Mouse (Mus musculus): Measurements from ENCODE around the gene Pcbp4. TPM values are rescaled to one million over a fixed set of nuclear protein-coding genes. Genes with fewer than 3 reads are reported as not detected.

The Pcbp4 gene
- 0.21 and 0.90 TPM in 2 replicates for polyA plus RNA-seq (2012)

- H3K36me3 ChIP-seq (ENCODE audit: control insufficient read depth), result no peaks in the 10 kb centered on the region
- H3K9me3 ChIP-seq (ENCODE audit: control insufficient read depth, low read length), result no peaks in the 10 kb centered on the region
- H3K4me3 ChIP-seq (replicated peaks), result peak within 1 kb of the TSS; percentile 62
- H3K27me3 ChIP-seq (ENCODE audit: control insufficient read depth), result peaks cover 51% of the 10 kb centered on the region
- TF ChIP-seq GATA1 (IDR thresholded peaks at IDR 0.05; ENCODE audit: low read length), result no peak
- no peak for TF ChIP-seq TAL1 (IDR thresholded peaks at IDR 0.05; ENCODE audit: low read length)
- H3K4me1 ChIP-seq (ENCODE audit: control insufficient read depth), result peaks cover 29% of the 10 kb centered on the region
Measured at GRCm38 (mm10) chr9:106453271-106454070, at the start of gene Pcbp4. Gene Pcbp4, plus strand, starts transcription at chr9:106453291.

GRCm38 (mm10) chr9:106405275-106405674, 47.8 kb upstream of the Pcbp4 start:
- Histone ChIP-seq H3K4me1 (ENCODE audit: control insufficient read depth) (peaks cover 28% of the 10 kb centered on the region), H3K9me3 (ENCODE audit: control insufficient read depth, low read length) (peaks cover 3% of the 10 kb centered on the region; the same call in 1 of the 2 replicates), H3K27me3 (ENCODE audit: control insufficient read depth) (peaks cover 6% of the 10 kb centered on the region), H3K4me3 (replicated peaks) (no peak overlapping the region), H3K36me3 (ENCODE audit: control insufficient read depth) (no peaks in the 10 kb centered on the region)
- TF ChIP-seq GATA1 (IDR thresholded peaks at IDR 0.05; ENCODE audit: low read length), result no peak
- TF ChIP-seq TAL1 (IDR thresholded peaks at IDR 0.05; ENCODE audit: low read length), result no peak

- TF ChIP-seq GATA1 (IDR thresholded peaks at IDR 0.05; ENCODE audit: low read length) (no peak), TAL1 (IDR thresholded peaks at IDR 0.05; ENCODE audit: low read length) (no peak)
- H3K9me3 ChIP-seq (ENCODE audit: control insufficient read depth, low read length), result peaks cover 3% of the 10 kb centered on the region; the same call in 1 of the 2 replicates
- H3K4me1 ChIP-seq (ENCODE audit: control insufficient read depth), result peaks cover 22% of the 10 kb centered on the region
- H3K36me3 ChIP-seq (ENCODE audit: control insufficient read depth), result no peaks in the 10 kb centered on the region
- peaks cover 4% of the 10 kb centered on the region; the same call in 1 of the 2 replicates for H3K27me3 ChIP-seq (ENCODE audit: control insufficient read depth)
- no peak overlapping the region for H3K4me3 ChIP-seq (replicated peaks)
Measured at GRCm38 (mm10) chr9:106406443-106407078, 46.5 kb upstream of the Pcbp4 start.

GRCm38 (mm10) chr9:106409096-106409495, 44.0 kb upstream of the Pcbp4 start:
- Histone ChIP-seq H3K4me1 (ENCODE audit: control insufficient read depth) (peaks cover 5% of the 10 kb centered on the region), H3K4me3 (replicated peaks) (no peak overlapping the region), H3K27me3 (ENCODE audit: control insufficient read depth) (peaks cover 4% of the 10 kb centered on the region; the same call in 1 of the 2 replicates), H3K9me3 (ENCODE audit: control insufficient read depth, low read length) (peaks cover 3% of the 10 kb centered on the region; the same call in 1 of the 2 replicates), H3K36me3 (ENCODE audit: control insufficient read depth) (no peaks in the 10 kb centered on the region)
- TF ChIP-seq GATA1 (IDR thresholded peaks at IDR 0.05; ENCODE audit: low read length) (no peak), TAL1 (IDR thresholded peaks at IDR 0.05; ENCODE audit: low read length) (no peak)

DNA sequence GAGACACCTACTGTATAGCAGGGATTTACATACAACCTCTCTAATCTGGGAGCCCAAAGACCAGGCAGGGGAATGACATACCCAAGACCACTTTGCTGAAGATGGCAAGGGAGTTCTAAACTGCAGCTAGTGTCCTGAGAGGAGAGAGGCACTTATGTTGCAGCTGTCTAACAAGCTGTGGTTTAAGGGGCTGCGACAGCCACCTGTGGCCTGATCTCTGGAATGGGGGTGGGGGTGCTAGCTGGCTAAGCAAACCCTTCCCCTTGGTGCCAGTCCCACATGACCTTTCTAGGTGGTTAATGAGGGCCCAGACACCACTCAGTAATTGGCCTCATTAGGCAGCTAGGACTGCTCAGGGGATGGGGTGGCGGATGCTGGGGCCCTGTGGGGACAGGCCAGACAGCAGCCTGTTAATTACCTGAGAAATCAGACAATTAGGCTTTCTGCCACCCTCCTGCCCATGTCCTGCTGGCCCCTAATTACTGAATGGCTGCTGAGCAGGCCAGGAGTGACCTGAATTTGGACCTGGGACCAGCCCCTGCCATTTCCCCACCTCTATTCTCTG, 42.9 kb upstream of the Pcbp4 start:
- H3K4me1 ChIP-seq (ENCODE audit: control insufficient read depth), result peaks cover 5% of the 10 kb centered on the region
- no peak overlapping the region for H3K4me3 ChIP-seq (replicated peaks)
- no peaks in the 10 kb centered on the region for H3K36me3 ChIP-seq (ENCODE audit: control insufficient read depth)
- peaks cover 3% of the 10 kb centered on the region; the same call in 1 of the 2 replicates for H3K9me3 ChIP-seq (ENCODE audit: control insufficient read depth, low read length)
- TF ChIP-seq TAL1 (IDR thresholded peaks at IDR 0.05; ENCODE audit: low read length), result no peak
- TF ChIP-seq GATA1 (IDR thresholded peaks at IDR 0.05; ENCODE audit: low read length), result no peak
- H3K27me3 ChIP-seq (ENCODE audit: control insufficient read depth), result peaks cover 4% of the 10 kb centered on the region; the same call in 1 of the 2 replicates

DNA sequence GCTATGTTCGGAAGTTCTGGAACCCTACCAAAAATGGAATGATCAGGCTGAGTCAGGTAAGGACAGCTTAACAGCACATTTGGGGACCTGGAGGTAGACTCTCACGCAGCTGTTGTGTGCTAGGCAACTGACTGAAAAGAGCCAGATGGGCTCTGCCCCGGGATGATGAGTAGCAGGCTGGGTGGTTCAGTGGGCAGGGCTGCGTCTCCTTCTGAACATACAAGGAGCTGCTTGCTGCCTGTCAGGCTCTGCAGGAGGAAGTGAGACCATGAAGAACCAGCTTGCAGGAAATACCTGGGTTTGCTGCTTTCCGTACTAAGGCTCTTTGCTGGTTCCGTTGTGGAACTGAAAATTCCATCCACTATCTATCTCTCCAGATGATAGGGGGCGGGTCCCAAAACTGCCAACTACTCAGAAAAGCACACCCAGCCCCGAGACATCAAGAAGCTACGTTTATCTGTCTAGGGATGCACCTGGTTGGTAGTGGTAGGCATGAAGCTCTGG, 41.9 kb upstream of the Pcbp4 start:
- H3K36me3 ChIP-seq (ENCODE audit: control insufficient read depth), result no peaks in the 10 kb centered on the region
- H3K4me1 ChIP-seq (ENCODE audit: control insufficient read depth), result peaks cover 5% of the 10 kb centered on the region
- H3K4me3 ChIP-seq (replicated peaks), result no peak overlapping the region
- H3K27me3 ChIP-seq (ENCODE audit: control insufficient read depth), result peaks cover 4% of the 10 kb centered on the region; the same call in 1 of the 2 replicates
- H3K9me3 ChIP-seq (ENCODE audit: control insufficient read depth, low read length), result peaks cover 3% of the 10 kb centered on the region; the same call in 1 of the 2 replicates
- TF ChIP-seq TAL1 (IDR thresholded peaks at IDR 0.05; ENCODE audit: low read length) (no peak), GATA1 (IDR thresholded peaks at IDR 0.05; ENCODE audit: low read length) (no peak)

- H3K4me3 ChIP-seq (replicated peaks), result no peak overlapping the region
- H3K27me3 ChIP-seq (ENCODE audit: control insufficient read depth), result peaks cover 4% of the 10 kb centered on the region; the same call in 1 of the 2 replicates
- H3K36me3 ChIP-seq (ENCODE audit: control insufficient read depth), result no peaks in the 10 kb centered on the region
- peaks cover 5% of the 10 kb centered on the region for H3K4me1 ChIP-seq (ENCODE audit: control insufficient read depth)
- peaks cover 3% of the 10 kb centered on the region; the same call in 1 of the 2 replicates for H3K9me3 ChIP-seq (ENCODE audit: control insufficient read depth, low read length)
- TF ChIP-seq GATA1 (IDR thresholded peaks at IDR 0.05; ENCODE audit: low read length), result no peak
- no peak for TF ChIP-seq TAL1 (IDR thresholded peaks at IDR 0.05; ENCODE audit: low read length)
Measured at GRCm38 (mm10) chr9:106411729-106412128, 41.4 kb upstream of the Pcbp4 start.

- Histone ChIP-seq H3K36me3 (ENCODE audit: control insufficient read depth) (no peaks in the 10 kb centered on the region), H3K27me3 (ENCODE audit: control insufficient read depth) (peaks cover 6% of the 10 kb centered on the region), H3K4me3 (replicated peaks) (no peak overlapping the region), H3K9me3 (ENCODE audit: control insufficient read depth, low read length) (peaks cover 3% of the 10 kb centered on the region; the same call in 1 of the 2 replicates), H3K4me1 (ENCODE audit: control insufficient read depth) (peaks cover 5% of the 10 kb centered on the region)
- TF ChIP-seq TAL1 (IDR thresholded peaks at IDR 0.05; ENCODE audit: low read length), result no peak
- no peak for TF ChIP-seq GATA1 (IDR thresholded peaks at IDR 0.05; ENCODE audit: low read length)
Measured at GRCm38 (mm10) chr9:106412210-106412609, 40.9 kb upstream of the Pcbp4 start.

Measured in erythroblast, embryonic 14.5 days (primary cell).